Mouse (Mus musculus) stomach, embryonic 15.5 days (tissue): Measurements from ENCODE around the gene Rnf26. TPM values are rescaled to one million over a fixed set of nuclear protein-coding genes. Genes with fewer than 3 reads are reported as not detected.

Experiments used
- ATAC-seq: fragments of 200-750 bp; cut with Nextera tagmentation; 2 replicates; pipeline ENCODE4 v1.8.0; 2017; ENCODE audit warnings: low read depth, moderate number of reproducible peaks, moderate TSS enrichment; ENCODE audit not compliant: insufficient read depth, low FRiP score
- H3K27ac ChIP-seq: fragments of 300-500 bp; sonication (generic); 2 replicates; pipeline ENCODE4 v1.5.1; 2015; ENCODE audit warnings: mild to moderate bottlenecking, inconsistent platforms
- H3K27me3 ChIP-seq: fragments of 300-500 bp; sonication (generic); replicated peaks from 2 replicates; pipeline ENCODE4 v1.6.1; 2015; ENCODE audit warnings: inconsistent platforms
- H3K36me3 ChIP-seq: fragments of 300-500 bp; sonication (generic); 2 replicates; pipeline ENCODE4 v1.6.1; 2015; ENCODE audit warnings: inconsistent platforms
- H3K4me1 ChIP-seq: fragments of 300-500 bp; sonication (generic); 2 replicates; pipeline ENCODE4 v1.6.1; 2015; ENCODE audit warnings: inconsistent platforms
- H3K4me2 ChIP-seq: fragments of 300-500 bp; sonication (generic); 2 replicates; pipeline ENCODE4 v1.6.1; 2015; ENCODE audit warnings: mild to moderate bottlenecking, inconsistent platforms
- H3K4me3 ChIP-seq: fragments of 300-500 bp; sonication (generic); replicated peaks from 2 replicates; pipeline ENCODE4 v1.5.1; 2015; ENCODE audit warnings: inconsistent platforms
- H3K9ac ChIP-seq: fragments of 300-500 bp; sonication (generic); 2 replicates; pipeline ENCODE4 v1.6.1; 2015; ENCODE audit warnings: inconsistent platforms
- H3K9me3 ChIP-seq: fragments of 300-500 bp; sonication (generic); 2 replicates; pipeline ENCODE4 v1.6.1; 2016; ENCODE audit warnings: inconsistent platforms
- whole genome bisulfite sequencing: fragments of 180-500 bp; shearing (Covaris S2); methylation state at CpG from one replicate; pipeline ENCODE4 v1.1.7; 2015; 5-methylcytosine and 5-hydroxymethylcytosine counted together
- polyA plus RNA-seq: library from polyadenylated mRNA; unstranded; fragments of >200 nt; fragmentation: Nextera tagmentation; extraction: Ambion mirVana; gene quantifications from 2 replicates; pipeline ENCODE4 v1.2.1, GENCODE M21; 2015

Gene Rnf26
- polyA plus RNA-seq, 1 experiment from 2014 or later, result 59.9 TPM

- 58% methylated on average over 15 of the region's 15 CpGs for WGBS
- Histone ChIP-seq H3K9ac (no peak overlapping the region), H3K4me2 (no peak overlapping the region), H3K4me1 (peaks cover 2% of the 10 kb centered on the region; the same call in 1 of the 2 replicates), H3K4me3 (no peak overlapping the region), H3K36me3 (no peaks in the 10 kb centered on the region), H3K27ac (no peak overlapping the region), H3K27me3 (peaks cover 12% of the 10 kb centered on the region), H3K9me3 (no peaks in the 10 kb centered on the region)
- no peak for ATAC-seq
Measured at GRCm38 (mm10) chr9:44048541-44049380, 64.6 kb downstream of the Rnf26 start.

DNA sequence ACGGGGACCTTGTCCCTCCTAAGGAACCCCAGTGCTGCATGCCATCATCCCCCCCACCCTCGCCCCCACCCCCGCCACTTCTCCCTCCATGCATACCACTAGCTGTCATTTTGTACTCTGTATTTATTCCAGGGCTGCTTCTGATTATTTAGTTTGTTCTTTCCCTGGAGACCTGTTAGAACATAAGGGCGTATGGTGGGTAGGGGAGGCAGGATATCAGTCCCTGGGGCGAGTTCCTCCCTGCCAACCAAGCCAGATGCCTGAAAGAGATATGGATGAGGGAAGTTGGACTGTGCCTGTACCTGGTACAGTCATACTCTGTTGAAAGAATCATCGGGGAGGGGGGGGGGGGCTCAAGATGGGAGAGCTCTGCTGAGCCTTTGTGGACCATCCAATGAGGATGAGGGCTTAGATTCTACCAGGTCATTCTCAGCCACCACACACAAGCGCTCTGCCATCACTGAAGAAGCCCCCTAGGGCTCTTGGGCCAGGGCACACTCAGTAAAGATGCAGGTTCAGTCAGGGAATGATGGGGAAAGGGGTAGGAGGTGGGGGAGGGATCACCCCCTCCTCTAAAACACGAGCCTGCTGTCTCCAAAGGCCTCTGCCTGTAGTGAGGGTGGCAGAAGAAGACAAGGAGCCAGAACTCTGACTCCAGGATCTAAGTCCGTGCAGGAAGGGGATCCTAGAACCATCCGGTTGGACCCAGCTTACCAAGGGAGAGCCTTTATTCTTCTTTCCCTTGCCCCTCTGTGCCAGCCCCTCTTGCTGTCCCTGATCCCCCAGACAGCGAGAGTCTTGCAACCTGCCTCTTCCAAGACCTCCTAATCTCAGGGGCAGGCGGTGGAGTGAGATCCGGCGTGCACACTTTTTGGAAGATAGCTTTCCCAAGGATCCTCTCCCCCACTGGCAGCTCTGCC is 65.5 kb downstream of the Rnf26 start:
- Histone ChIP-seq H3K4me3 (no peak overlapping the region), H3K27me3 (peaks cover 21% of the 10 kb centered on the region), H3K9me3 (no peaks in the 10 kb centered on the region), H3K4me1 (peaks cover 10% of the 10 kb centered on the region), H3K36me3 (no peaks in the 10 kb centered on the region), H3K4me2 (no peak overlapping the region), H3K9ac (no peak overlapping the region), H3K27ac (no peak overlapping the region)
- no peak for ATAC-seq
- 72% methylated on average over 14 of the region's 14 CpGs for WGBS

DNA sequence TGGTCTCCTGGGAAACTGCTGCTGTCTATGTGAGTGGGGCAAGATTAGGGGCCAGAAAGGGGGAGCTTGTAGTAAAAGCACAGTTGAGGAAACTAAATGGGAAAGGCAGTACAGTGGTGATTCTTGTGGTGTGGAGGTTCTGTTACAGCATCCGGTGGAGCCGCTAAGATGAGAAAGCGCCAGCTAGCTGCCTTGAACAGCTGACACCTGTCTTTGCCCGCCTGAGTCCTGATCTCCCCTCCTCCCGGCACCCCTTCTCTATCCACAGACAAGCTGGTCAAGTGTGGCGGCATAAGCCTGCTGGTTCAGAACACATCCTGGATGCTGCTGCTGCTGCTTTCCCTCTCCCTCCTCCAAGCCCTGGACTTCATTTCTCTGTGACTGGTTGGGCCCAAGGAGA is 66.2 kb downstream of the Rnf26 start:
- H3K27ac ChIP-seq, result no peak overlapping the region
- H3K36me3 ChIP-seq, result no peaks in the 10 kb centered on the region
- no peak for ATAC-seq
- peaks cover 10% of the 10 kb centered on the region for H3K4me1 ChIP-seq
- peaks cover 23% of the 10 kb centered on the region for H3K27me3 ChIP-seq
- no peak overlapping the region for H3K9ac ChIP-seq
- H3K9me3 ChIP-seq, result no peaks in the 10 kb centered on the region
- 43% methylated on average over 6 of the region's 6 CpGs for WGBS
- no peak overlapping the region for H3K4me2 ChIP-seq
- no peak overlapping the region for H3K4me3 ChIP-seq

- 86% methylated on average over 12 of the region's 12 CpGs for WGBS
Measured at GRCm38 (mm10) chr9:44046426-44046825, 66.9 kb downstream of the Rnf26 start.

DNA sequence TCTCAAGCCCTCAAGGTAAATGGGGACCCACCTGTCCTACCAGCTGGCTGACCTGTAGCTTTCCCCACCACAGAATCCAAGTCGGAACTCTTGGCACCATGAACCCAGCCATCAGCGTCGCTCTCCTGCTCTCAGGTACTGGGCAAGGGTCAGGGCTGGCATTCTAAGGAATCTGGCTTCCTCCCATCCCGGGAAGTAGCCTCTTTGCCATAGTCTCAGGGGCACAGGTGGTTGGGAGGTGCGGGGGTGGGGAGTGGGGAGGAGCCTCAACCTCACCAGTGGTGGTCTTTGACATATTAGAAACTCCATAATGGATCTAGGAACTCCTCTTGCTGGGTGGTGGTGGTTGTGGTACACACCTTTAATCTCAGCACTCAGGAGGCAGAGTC is 67.4 kb downstream of the Rnf26 start:
- no peaks in the 10 kb centered on the region for H3K36me3 ChIP-seq
- H3K27me3 ChIP-seq, result peaks cover 26% of the 10 kb centered on the region
- ATAC-seq, result no peak
- H3K4me3 ChIP-seq, result no peak overlapping the region
- no peak overlapping the region for H3K4me2 ChIP-seq
- H3K27ac ChIP-seq, result no peak overlapping the region
- no peak overlapping the region for H3K9ac ChIP-seq
- 83% methylated on average over 5 of the region's 5 CpGs for WGBS
- peaks cover 10% of the 10 kb centered on the region for H3K4me1 ChIP-seq
- H3K9me3 ChIP-seq, result no peaks in the 10 kb centered on the region

More at GRCm38 (mm10) chr9:44046426-44046825, 66.9 kb downstream of the Rnf26 start:
- Histone ChIP-seq H3K4me2 (no peak overlapping the region), H3K27ac (no peak overlapping the region), H3K27me3 (peaks cover 26% of the 10 kb centered on the region), H3K4me3 (no peak overlapping the region), H3K36me3 (no peaks in the 10 kb centered on the region), H3K4me1 (peaks cover 10% of the 10 kb centered on the region), H3K9me3 (no peaks in the 10 kb centered on the region), H3K9ac (no peak overlapping the region)
- ATAC-seq, result no peak

Other genes with a start within 250 kb of the Rnf26 start
- 1.1 and 1.4 TPM in 2 replicates for gene Thy1, start 70.1 kb downstream of the Rnf26 start, polyA plus RNA-seq
- gene Usp2, start 46.5 kb downstream of the Rnf26 start, polyA plus RNA-seq, result 12.0 and 12.9 TPM in 2 replicates
- 0.18 TPM in 2 replicates for gene Mfrp, start 11.8 kb downstream of the Rnf26 start, polyA plus RNA-seq
- 2.8 and 3.3 TPM in 2 replicates for gene C1qtnf5, start 6.3 kb downstream of the Rnf26 start, polyA plus RNA-seq
- 0.14 and 0.18 TPM in 2 replicates for gene Gm49380, start within 50 bp of the Rnf26 start, polyA plus RNA-seq
- 38.3 and 43.0 TPM in 2 replicates for gene Mcam, start 21.0 kb upstream of the Rnf26 start, polyA plus RNA-seq
- gene Cbl, start 120.5 kb upstream of the Rnf26 start, polyA plus RNA-seq, result 12.4 and 13.6 TPM in 2 replicates
- gene Ccdc153, start 127.2 kb upstream of the Rnf26 start, polyA plus RNA-seq, result 0.23 TPM in 1 of 2 replicates, not detected in the other
- gene Pdzd3, start 138.0 kb upstream of the Rnf26 start, polyA plus RNA-seq, result 2.5 and 2.9 TPM in 2 replicates
- 8.9 TPM in 2 replicates for gene Nlrx1, start 155.1 kb upstream of the Rnf26 start, polyA plus RNA-seq
- 4.6 and 5.1 TPM in 2 replicates for gene Abcg4, start 175.1 kb upstream of the Rnf26 start, polyA plus RNA-seq
- gene Hinfp, start 192.2 kb upstream of the Rnf26 start, polyA plus RNA-seq, result 20.3 and 21.4 TPM in 2 replicates
- gene C2cd2l, start 206.8 kb upstream of the Rnf26 start, polyA plus RNA-seq, result 7.9 and 10.1 TPM in 2 replicates
- gene Dpagt1, start 212.5 kb upstream of the Rnf26 start, polyA plus RNA-seq, result 33.2 and 33.5 TPM in 2 replicates
- 260 and 267 TPM in 2 replicates for gene H2afx, start 221.2 kb upstream of the Rnf26 start, polyA plus RNA-seq
- 155 and 202 TPM in 2 replicates for gene Hmbs, start 230.7 kb upstream of the Rnf26 start, polyA plus RNA-seq
- 25.8 and 26.4 TPM in 2 replicates for gene Vps11, start 248.2 kb upstream of the Rnf26 start, polyA plus RNA-seq